Mouse (Mus musculus): ENCODE results near the gene Sox13. TPM values are rescaled to one million over a fixed set of nuclear protein-coding genes. Genes with fewer than 3 reads are reported as not detected.
A peak's percentile ranks its signal among the peaks of the same experiment; 100 is the strongest.

Sox13 gene
- polyA plus RNA-seq, 1 experiment from 2014 or later: 9.4 TPM

DNA sequence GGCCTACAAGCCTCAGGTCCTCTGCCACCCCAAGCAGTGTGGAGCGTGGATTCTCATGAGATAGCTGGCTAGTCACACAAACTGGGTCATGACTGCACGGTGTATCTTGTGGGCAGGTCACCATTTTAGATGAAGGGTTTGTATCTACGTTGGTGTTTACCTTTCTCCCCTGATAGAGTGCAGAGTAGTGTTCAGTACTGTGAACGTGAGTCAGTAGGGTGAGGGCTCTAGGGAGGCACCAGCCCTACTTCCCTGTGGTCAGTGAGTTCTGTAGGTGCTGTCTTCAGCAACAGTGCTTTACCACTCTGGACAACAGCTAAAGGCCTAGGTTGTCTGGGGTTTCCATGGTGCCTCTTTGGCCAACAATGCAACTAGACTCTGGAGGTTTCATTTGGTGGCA, 20.2 kb downstream of the Sox13 start:
- Histone ChIP-seq H3K9me3 (ENCODE audit: low read depth, low read length) (no peaks in the 10 kb centered on the region), H3K4me1 (ENCODE audit: insufficient read depth) (no peaks in the 10 kb centered on the region), H3K36me3 (ENCODE audit: insufficient read depth) (no peaks in the 10 kb centered on the region), H3K4me2 (no peak overlapping the region), H3K4me3 (ENCODE audit: low read depth, low read length) (no peak overlapping the region), H3K9ac (no peak overlapping the region), H3K27ac (ENCODE audit: low read depth) (no peak overlapping the region), H3K27me3 (ENCODE audit: insufficient read depth, low read length) (no peaks in the 10 kb centered on the region)
- WGBS: 60% methylated on average over 4 of the region's 4 CpGs
- no peak for DNase-seq
- ATAC-seq (ENCODE audit: insufficient read depth): no peak
- TF ChIP-seq CTCF (IDR thresholded peaks at IDR 0.05; ENCODE audit: low read depth): no peak

DNA sequence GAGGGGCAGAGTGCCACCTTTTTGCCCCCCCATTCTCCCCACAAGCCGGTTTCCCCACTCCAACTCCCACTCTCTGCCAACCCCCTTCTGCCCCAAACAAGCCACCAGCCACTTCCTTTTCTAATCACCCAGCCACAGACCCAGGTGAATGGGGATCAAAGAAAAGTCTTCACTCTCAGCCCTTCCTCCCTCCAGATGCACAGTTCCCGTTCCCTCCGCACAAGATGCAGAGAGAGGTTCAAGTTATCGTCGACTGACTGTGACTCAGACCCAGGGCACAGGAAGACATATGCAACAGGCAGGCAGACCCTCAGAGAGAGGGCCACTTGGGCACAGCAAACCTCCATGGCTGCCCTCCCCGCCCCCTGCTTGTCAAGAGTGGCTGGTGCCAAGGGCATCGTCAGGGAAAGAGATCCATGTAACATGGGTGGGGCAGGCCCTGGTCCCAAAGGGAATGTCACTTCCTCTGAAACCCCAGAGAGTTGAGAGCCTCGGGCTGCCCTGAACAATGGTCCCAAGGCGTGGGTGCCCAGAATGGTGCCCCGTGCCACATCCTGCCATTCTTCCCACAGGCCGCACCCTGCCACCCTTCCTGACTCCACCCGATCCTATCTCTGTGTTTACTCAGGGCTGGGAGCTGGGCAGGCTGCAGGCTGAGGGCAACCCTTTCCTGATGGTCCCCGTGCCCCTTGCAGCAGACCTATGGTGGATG, 24.0 kb downstream of the Sox13 start:
- WGBS: 60% methylated on average over 13 of the region's 13 CpGs
- no peak overlapping the region for H3K4me2 ChIP-seq
- no peaks in the 10 kb centered on the region for H3K4me1 ChIP-seq (ENCODE audit: insufficient read depth)
- ATAC-seq (ENCODE audit: insufficient read depth): no peak
- H3K27ac ChIP-seq (ENCODE audit: low read depth): no peak overlapping the region
- TF ChIP-seq CTCF (IDR thresholded peaks at IDR 0.05; ENCODE audit: low read depth): no peak
- no peak overlapping the region for H3K9ac ChIP-seq
- H3K27me3 ChIP-seq (ENCODE audit: insufficient read depth, low read length): no peaks in the 10 kb centered on the region
- no peaks in the 10 kb centered on the region for H3K36me3 ChIP-seq (ENCODE audit: insufficient read depth)
- DNase-seq: no peak
- H3K4me3 ChIP-seq (ENCODE audit: low read depth, low read length): no peak overlapping the region
- no peaks in the 10 kb centered on the region for H3K9me3 ChIP-seq (ENCODE audit: low read depth, low read length)

DNA sequence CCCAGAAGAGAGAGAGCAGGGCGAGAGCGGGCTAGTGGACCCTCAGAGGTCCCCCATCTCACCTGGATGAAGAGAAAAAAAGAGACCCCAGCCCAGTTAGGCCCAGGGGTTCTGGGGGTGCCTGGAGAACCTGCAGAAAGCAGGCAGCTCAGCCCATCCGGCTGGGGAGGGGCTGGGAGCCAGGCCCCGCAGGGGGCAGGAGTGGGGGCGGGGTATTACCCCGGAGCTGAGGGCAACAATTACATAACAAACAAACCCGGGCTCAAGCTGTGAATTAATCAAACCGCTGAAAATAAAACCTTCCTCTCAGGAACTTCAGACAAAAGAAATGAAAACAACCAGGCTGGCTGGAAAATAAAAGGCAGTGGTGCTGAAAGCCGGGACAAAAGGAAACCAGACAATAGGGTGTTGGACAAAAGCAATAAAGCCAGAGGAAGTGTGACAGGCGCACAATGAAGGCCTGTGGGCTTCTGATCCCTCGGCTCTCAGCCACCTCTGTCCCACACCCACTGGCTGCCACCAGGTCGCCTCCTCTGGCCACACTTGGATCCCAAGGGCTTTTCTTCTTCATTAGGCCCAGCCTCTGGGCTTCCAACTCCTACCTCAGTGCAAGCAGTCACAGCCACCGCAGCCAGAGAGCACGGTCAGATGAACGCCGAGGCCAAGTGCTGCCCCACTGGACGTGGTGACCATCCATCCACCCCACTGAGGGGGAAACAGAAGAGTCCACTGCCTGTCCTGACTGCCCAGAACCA, 26.5 kb downstream of the Sox13 start:
- 22% methylated on average over 17 of the region's 17 CpGs for WGBS
- ATAC-seq (ENCODE audit: insufficient read depth): peak; percentile 59; the same call in 1 of the 2 replicates
- no peaks in the 10 kb centered on the region for H3K27me3 ChIP-seq (ENCODE audit: insufficient read depth, low read length)
- peak overlapping the region; percentile 11; the same call in 1 of the 2 replicates for H3K9ac ChIP-seq
- TF ChIP-seq CTCF (IDR thresholded peaks at IDR 0.05; ENCODE audit: low read depth): no peak
- H3K27ac ChIP-seq (ENCODE audit: low read depth): peak overlapping the region; percentile 76
- DNase-seq: peak; percentile 63
- H3K4me1 ChIP-seq (ENCODE audit: insufficient read depth): no peaks in the 10 kb centered on the region
- no peaks in the 10 kb centered on the region for H3K9me3 ChIP-seq (ENCODE audit: low read depth, low read length)
- no peak overlapping the region for H3K4me2 ChIP-seq
- H3K4me3 ChIP-seq (ENCODE audit: low read depth, low read length): no peak overlapping the region
- H3K36me3 ChIP-seq (ENCODE audit: insufficient read depth): no peaks in the 10 kb centered on the region

DNA sequence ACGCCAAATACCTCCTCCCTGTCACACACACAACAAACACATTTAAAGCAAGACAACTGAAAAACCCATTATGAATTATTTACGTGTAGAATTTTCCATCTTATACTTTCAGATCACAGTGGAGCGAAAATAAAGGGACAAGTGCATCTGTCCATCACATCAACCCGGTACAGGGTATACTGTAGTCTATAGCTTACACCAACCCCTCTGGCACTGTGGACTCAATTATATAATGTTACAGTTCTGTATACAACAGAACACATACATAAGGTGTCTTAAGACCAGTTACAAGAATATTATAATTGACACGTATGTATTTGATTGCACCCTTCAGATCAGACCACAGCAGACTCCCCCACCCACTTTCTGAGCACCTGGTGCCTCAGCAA, 27.1 kb downstream of the Sox13 start:
- no peaks in the 10 kb centered on the region for H3K4me1 ChIP-seq (ENCODE audit: insufficient read depth)
- DNase-seq (no peak), ATAC-seq (ENCODE audit: insufficient read depth) (no peak)
- H3K27ac ChIP-seq (ENCODE audit: low read depth): peak overlapping the region; percentile 76
- no peaks in the 10 kb centered on the region for H3K27me3 ChIP-seq (ENCODE audit: insufficient read depth, low read length)
- H3K9ac ChIP-seq: no peak overlapping the region
- 73% methylated on average over 5 of the region's 5 CpGs for WGBS
- peaks cover under 1% of the 10 kb centered on the region; the same call in 1 of the 2 replicates for H3K36me3 ChIP-seq (ENCODE audit: insufficient read depth)
- no peak overlapping the region for H3K4me3 ChIP-seq (ENCODE audit: low read depth, low read length)
- no peak overlapping the region for H3K4me2 ChIP-seq
- H3K9me3 ChIP-seq (ENCODE audit: low read depth, low read length): no peaks in the 10 kb centered on the region
- TF ChIP-seq CTCF (IDR thresholded peaks at IDR 0.05; ENCODE audit: low read depth): no peak

DNA sequence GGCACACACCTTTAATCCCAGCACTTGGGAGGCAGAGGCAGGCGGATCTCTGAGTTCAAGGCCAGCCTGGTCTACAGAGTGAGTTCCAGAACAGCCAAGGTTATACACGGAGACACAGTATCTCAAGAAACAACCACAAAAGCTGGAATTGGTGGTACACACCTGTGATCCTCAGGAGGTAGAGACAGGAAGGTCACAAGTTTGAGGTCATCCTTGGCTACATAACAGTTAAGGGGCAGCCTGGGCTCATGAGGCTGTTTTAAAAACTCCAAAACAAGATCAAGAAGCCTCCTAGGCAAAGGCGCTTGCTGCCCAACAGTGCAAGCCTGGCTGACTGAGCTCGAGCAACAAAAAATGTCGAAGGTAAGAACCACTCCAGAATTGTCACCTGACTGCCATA, 27.5 kb downstream of the Sox13 start:
- no peaks in the 10 kb centered on the region for H3K9me3 ChIP-seq (ENCODE audit: low read depth, low read length)
- no peak for ATAC-seq (ENCODE audit: insufficient read depth)
- no peak overlapping the region for H3K9ac ChIP-seq
- DNase-seq: no peak
- no peak for TF ChIP-seq CTCF (IDR thresholded peaks at IDR 0.05; ENCODE audit: low read depth)
- no peak overlapping the region for H3K4me2 ChIP-seq
- WGBS: 87% methylated on average over 5 of the region's 5 CpGs
- no peak overlapping the region for H3K4me3 ChIP-seq (ENCODE audit: low read depth, low read length)
- H3K4me1 ChIP-seq (ENCODE audit: insufficient read depth): no peaks in the 10 kb centered on the region
- H3K27ac ChIP-seq (ENCODE audit: low read depth): no peak overlapping the region
- H3K27me3 ChIP-seq (ENCODE audit: insufficient read depth, low read length): no peaks in the 10 kb centered on the region
- peaks cover 4% of the 10 kb centered on the region; the same call in 1 of the 2 replicates for H3K36me3 ChIP-seq (ENCODE audit: insufficient read depth)

DNA sequence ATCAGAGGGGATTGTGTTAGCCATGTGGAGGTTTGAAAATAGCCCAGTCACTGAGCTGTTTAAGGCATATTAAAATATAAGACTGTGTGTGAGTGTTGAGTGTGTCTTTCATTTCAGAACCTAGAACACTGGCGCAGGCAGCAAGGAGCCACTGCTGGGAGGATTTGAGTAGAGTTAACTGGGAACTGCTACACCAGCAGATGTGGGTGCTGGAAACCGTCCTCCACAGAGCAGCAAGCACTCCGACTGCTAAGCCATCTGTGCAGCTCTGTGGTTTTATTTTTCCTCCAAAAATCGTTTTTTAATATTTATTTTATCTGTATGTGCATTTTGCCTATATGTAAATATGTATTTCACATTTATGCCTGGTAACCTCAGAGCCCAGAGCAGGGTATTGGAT, 29.5 kb downstream of the Sox13 start:
- Histone ChIP-seq H3K4me2 (no peak overlapping the region), H3K4me3 (ENCODE audit: low read depth, low read length) (no peak overlapping the region), H3K36me3 (ENCODE audit: insufficient read depth) (peaks cover 12% of the 10 kb centered on the region), H3K9ac (no peak overlapping the region), H3K27ac (ENCODE audit: low read depth) (no peak overlapping the region), H3K9me3 (ENCODE audit: low read depth, low read length) (no peaks in the 10 kb centered on the region), H3K4me1 (ENCODE audit: insufficient read depth) (no peaks in the 10 kb centered on the region), H3K27me3 (ENCODE audit: insufficient read depth, low read length) (no peaks in the 10 kb centered on the region)
- TF ChIP-seq CTCF (IDR thresholded peaks at IDR 0.05; ENCODE audit: low read depth): no peak
- no peak for ATAC-seq (ENCODE audit: insufficient read depth)
- 72% methylated on average over 4 of the region's 4 CpGs for WGBS
- no peak for DNase-seq

DNA sequence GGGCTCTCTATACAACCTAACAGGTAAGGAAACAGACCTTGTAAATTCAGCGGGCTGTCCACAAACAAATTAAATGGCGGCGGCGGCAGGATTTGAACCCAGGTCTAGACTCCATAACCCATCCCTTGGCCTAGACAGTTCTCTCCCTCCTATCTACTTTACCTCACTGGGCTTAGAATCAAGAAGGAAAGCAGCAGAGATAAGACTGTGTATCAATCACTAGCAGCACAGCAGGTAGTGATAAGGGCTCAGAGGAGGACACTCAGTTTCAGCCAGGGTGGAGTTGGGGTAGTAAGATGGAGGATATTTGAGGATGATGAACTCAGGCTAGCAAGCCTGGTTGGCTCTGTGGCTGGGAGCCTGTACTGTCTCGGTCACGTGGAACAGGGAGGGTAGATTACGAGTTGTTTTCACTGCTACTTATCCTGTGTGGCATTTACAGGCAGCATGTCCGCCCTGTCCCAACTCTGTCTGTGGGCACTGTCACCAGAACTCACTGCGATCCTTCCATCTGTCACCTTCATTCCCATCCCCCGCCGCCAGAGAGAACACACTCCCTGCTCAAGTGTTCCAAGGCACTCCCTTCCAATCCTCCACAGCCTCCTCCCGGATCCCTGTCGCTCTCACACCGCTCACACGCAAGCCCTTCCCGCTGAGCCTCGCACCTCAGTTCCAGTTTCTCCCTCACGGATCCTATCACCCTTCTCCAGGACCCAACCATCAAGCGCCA, 36.5 kb downstream of the Sox13 start:
- WGBS: 48% methylated on average over 19 of the region's 19 CpGs
- H3K27me3 ChIP-seq (ENCODE audit: insufficient read depth, low read length): no peaks in the 10 kb centered on the region
- ATAC-seq (ENCODE audit: insufficient read depth): no peak
- H3K9ac ChIP-seq: no peak overlapping the region
- H3K27ac ChIP-seq (ENCODE audit: low read depth): no peak overlapping the region
- no peaks in the 10 kb centered on the region for H3K4me1 ChIP-seq (ENCODE audit: insufficient read depth)
- H3K4me2 ChIP-seq: no peak overlapping the region
- H3K9me3 ChIP-seq (ENCODE audit: low read depth, low read length): no peaks in the 10 kb centered on the region
- no peak overlapping the region for H3K4me3 ChIP-seq (ENCODE audit: low read depth, low read length)
- TF ChIP-seq CTCF (IDR thresholded peaks at IDR 0.05; ENCODE audit: low read depth): no peak
- no peak for DNase-seq
- peaks cover 36% of the 10 kb centered on the region for H3K36me3 ChIP-seq (ENCODE audit: insufficient read depth)
